Mouse (Mus musculus) ovary, adult 18-20 months (tissue): ENCODE measurements around the gene Abhd16a.

ENCODE experiments used
- DNase-seq: peaks from one replicate; pipeline ENCODE4 v3.0.0; 2022; ENCODE audit warnings: low spot score, mixed read lengths

Gene Abhd16a

GRCm38 (mm10) chr17:35088825-35089644 lies at the start of gene Abhd16a:
TSS of gene Abhd16a (plus strand) at chr17:35089263.
- peak; percentile 89 for DNase-seq

GRCm38 (mm10) chr17:35043794-35044193 lies 45.3 kb upstream of the Abhd16a start:
- no peak for DNase-seq

GRCm38 (mm10) chr17:35044904-35045806 lies 43.9 kb upstream of the Abhd16a start:
- DNase-seq: no peak

GRCm38 (mm10) chr17:35045807-35046680 lies 43.0 kb upstream of the Abhd16a start:
- no peak for DNase-seq

GRCm38 (mm10) chr17:35046681-35047455 lies 42.2 kb upstream of the Abhd16a start, which contains the start of gene Msh5:
TSS of gene Msh5 (minus strand) at chr17:35046745.
- peak; percentile 96 for DNase-seq

- no peak for DNase-seq
These were observed 41.4 kb upstream of the Abhd16a start for GRCm38 (mm10) chr17:35047688-35048087.

- DNase-seq: no peak
These were observed 40.7 kb upstream of the Abhd16a start for GRCm38 (mm10) chr17:35048149-35048931.

- no peak for DNase-seq
These were observed 40.1 kb upstream of the Abhd16a start for GRCm38 (mm10) chr17:35048932-35049440.

- DNase-seq: no peak
These were observed 39.5 kb upstream of the Abhd16a start, which contains the start of gene Clic1 for GRCm38 (mm10) chr17:35049561-35050016. TSS of gene Clic1 (plus strand) at chr17:35049966.

GRCm38 (mm10) chr17:35050126-35050750 lies 38.8 kb upstream of the Abhd16a start:
- peak; percentile 60 for DNase-seq

- DNase-seq: peak; percentile 61
These were observed 37.6 kb upstream of the Abhd16a start for GRCm38 (mm10) chr17:35051156-35052086.

GRCm38 (mm10) chr17:35052271-35052798 lies 36.7 kb upstream of the Abhd16a start:
- DNase-seq: no peak

- no peak for DNase-seq
These were observed 33.2 kb upstream of the Abhd16a start for GRCm38 (mm10) chr17:35055691-35056495.

- DNase-seq: no peak
These were observed 32.0 kb upstream of the Abhd16a start for GRCm38 (mm10) chr17:35057090-35057489.

- no peak for DNase-seq
These were observed 30.7 kb upstream of the Abhd16a start for GRCm38 (mm10) chr17:35058316-35058715.

- peak; percentile 78 for DNase-seq
These were observed 29.9 kb upstream of the Abhd16a start, which contains the start of gene Ddah2 for GRCm38 (mm10) chr17:35058911-35059892. TSS of gene Ddah2 (plus strand) at chr17:35059035.
